8 mouse cellular contexts compared by ENCODE assay signal in genomic region chr16:29814039-29814438, GRCm38 (mm10).
DNase-seq lines count a peak whose midpoint lies in the region; ATAC-seq lines count a peak whose summit lies in the region.

No protein-coding gene starts in this region.

- no peaks in the 10 kb centered on the region for H3K36me3 ChIP-seq in embryonic facial prominence, embryonic 12.5 days
- no peaks in the 10 kb centered on the region for H3K36me3 ChIP-seq in heart, embryonic 11.5 days (ENCODE audit: control insufficient read depth, insufficient read depth, low read length)
- no peaks in the 10 kb centered on the region for H3K36me3 ChIP-seq in kidney, embryonic 15.5 days
- H3K36me3 ChIP-seq in liver, embryonic 12.5 days, result no peaks in the 10 kb centered on the region
- H3K36me3 ChIP-seq in splenic B cell, adult 2 months (ENCODE audit: control insufficient read depth, insufficient read depth, low read length, poor library complexity, severe bottlenecking), result no peaks in the 10 kb centered on the region

- peak overlapping the region; percentile 47 for H3K4me3 ChIP-seq in embryonic facial prominence, embryonic 12.5 days
- peak overlapping the region; percentile 56 for H3K4me3 ChIP-seq in heart, embryonic 11.5 days (ENCODE audit: low read depth, low read length)
- peak overlapping the region; percentile 58 for H3K4me3 ChIP-seq in kidney, embryonic 15.5 days (replicated peaks)
- peak overlapping the region; percentile 50 for H3K4me3 ChIP-seq in liver, embryonic 12.5 days

- H3K27me3 ChIP-seq in embryonic facial prominence, embryonic 12.5 days, result peaks cover 10% of the 10 kb centered on the region; the same call in 1 of the 2 replicates
- H3K27me3 ChIP-seq in heart, embryonic 11.5 days (ENCODE audit: control insufficient read depth, insufficient read depth, low read length), result peaks cover 39% of the 10 kb centered on the region
- peaks cover 46% of the 10 kb centered on the region for H3K27me3 ChIP-seq in kidney, embryonic 15.5 days
- H3K27me3 ChIP-seq in liver, embryonic 12.5 days (replicated peaks), result peaks cover 84% of the 10 kb centered on the region
- H3K27me3 ChIP-seq in splenic B cell, adult 2 months (ENCODE audit: control insufficient read depth, insufficient read depth, low read length, poor library complexity, severe bottlenecking), result no peaks in the 10 kb centered on the region

- H3K4me1 ChIP-seq in embryonic facial prominence, embryonic 12.5 days, result peaks cover 27% of the 10 kb centered on the region
- peaks cover 19% of the 10 kb centered on the region for H3K4me1 ChIP-seq in heart, embryonic 11.5 days (ENCODE audit: control insufficient read depth, insufficient read depth, low read length)
- peaks cover 47% of the 10 kb centered on the region for H3K4me1 ChIP-seq in kidney, embryonic 15.5 days
- peaks cover 15% of the 10 kb centered on the region; the same call in 1 of the 2 replicates for H3K4me1 ChIP-seq in liver, embryonic 12.5 days

- peak; percentile 92 for DNase-seq in 3T3-L1 (ENCODE audit: low read depth, low spot score)
- DNase-seq in adrenal gland, postnatal 25 days, result peak; percentile 86
- peak; percentile 45 for DNase-seq in naive thymus-derived CD4-positive, alpha-beta T cell, adult 2 months (ENCODE audit: low read depth)
- DNase-seq in splenic B cell, adult 2 months (ENCODE audit: low read depth, low spot score), result peak; percentile 82

- WGBS in embryonic facial prominence, embryonic 12.5 days, result under 1% methylated on average over 32 of the region's 32 CpGs
- 1% methylated on average over 32 of the region's 32 CpGs for WGBS in heart, embryonic 11.5 days (ENCODE audit: insufficient replicate concordance)
- WGBS in kidney, embryonic 15.5 days, result under 1% methylated on average over 32 of the region's 32 CpGs
- 2% methylated on average over 32 of the region's 32 CpGs for WGBS in liver, embryonic 12.5 days (ENCODE audit: insufficient replicate concordance)

- H3K27ac ChIP-seq in embryonic facial prominence, embryonic 12.5 days, result peak overlapping the region; percentile 87
- H3K27ac ChIP-seq in heart, embryonic 11.5 days (ENCODE audit: low read depth, low read length), result peak overlapping the region; percentile 81
- peak overlapping the region; percentile 88 for H3K27ac ChIP-seq in kidney, embryonic 15.5 days
- peak overlapping the region; percentile 22; the same call in 1 of the 2 replicates for H3K27ac ChIP-seq in liver, embryonic 12.5 days

- H3K9me3 ChIP-seq in embryonic facial prominence, embryonic 12.5 days, result no peaks in the 10 kb centered on the region
- no peaks in the 10 kb centered on the region for H3K9me3 ChIP-seq in heart, embryonic 11.5 days (replicated peaks; ENCODE audit: control insufficient read depth, low read length)
- H3K9me3 ChIP-seq in kidney, embryonic 15.5 days (replicated peaks), result no peaks in the 10 kb centered on the region
- H3K9me3 ChIP-seq in liver, embryonic 12.5 days (replicated peaks), result no peaks in the 10 kb centered on the region

- ATAC-seq in embryonic facial prominence, embryonic 12.5 days (ENCODE audit: insufficient number of reproducible peaks, insufficient read depth, low FRiP score, low TSS enrichment), result peak; percentile 70
- ATAC-seq in heart, embryonic 11.5 days (replicated peaks; ENCODE audit: insufficient number of reproducible peaks, low FRiP score, low TSS enrichment), result peak; percentile 76
- ATAC-seq in kidney, embryonic 15.5 days (replicated peaks; ENCODE audit: low FRiP score), result peak; percentile 86
- peak; percentile 62 for ATAC-seq in liver, embryonic 12.5 days

- peak overlapping the region; percentile 73 for H3K9ac ChIP-seq in embryonic facial prominence, embryonic 12.5 days
- peak overlapping the region; percentile 87 for H3K9ac ChIP-seq in heart, embryonic 11.5 days (ENCODE audit: low read depth, low read length)
- peak overlapping the region; percentile 75 for H3K9ac ChIP-seq in kidney, embryonic 15.5 days
- peak overlapping the region; percentile 53 for H3K9ac ChIP-seq in liver, embryonic 12.5 days

- H3K4me2 ChIP-seq in embryonic facial prominence, embryonic 12.5 days (replicated peaks), result peak overlapping the region; percentile 93
- H3K4me2 ChIP-seq in heart, embryonic 11.5 days, result peak overlapping the region; percentile 97
- peak overlapping the region; percentile 99 for H3K4me2 ChIP-seq in kidney, embryonic 15.5 days
- H3K4me2 ChIP-seq in liver, embryonic 12.5 days, result peak overlapping the region; percentile 74

Comparison
In these comparisons a context has a peak if more than half of its experiments do, and no peak if none do; other contexts are left out.
1. Peak in every context shown above with its lines: DNase-seq, ATAC-seq, H3K4me3 ChIP-seq and H3K27ac ChIP-seq.
2. H3K27ac ChIP-seq: peak in every context shown above with its lines; median percentile 88 in kidney, embryonic 15.5 days; 87 in embryonic facial prominence, embryonic 12.5 days; 81 in heart, embryonic 11.5 days; 22 in liver, embryonic 12.5 days.